Mouse (Mus musculus) cortical plate, adult 2 months (tissue): Measurements from ENCODE around the gene Cnot11.

Source experiments
- CTCF ChIP-seq: fragments of 200-500 bp; IDR thresholded peaks from 2 replicates; pipeline ENCODE4 v1.5.1; 2011; ENCODE audit warnings: mild to moderate bottlenecking, control low read depth, low read length; ENCODE audit not compliant: insufficient read depth; ENCODE audit errors: extremely low read depth
- POLR2A ChIP-seq: fragments of 200-500 bp; IDR thresholded peaks from 2 replicates; pipeline ENCODE4 v1.6.1; 2011; ENCODE audit warnings: mild to moderate bottlenecking, low read length, control low read depth; ENCODE audit not compliant: insufficient read depth; ENCODE audit errors: extremely low read depth

GRCm38 (mm10) chr1:39537631-39538380 lies 3.0 kb downstream of the Cnot11 start:
- TF ChIP-seq CTCF: no peak
- TF ChIP-seq POLR2A: no peak
